Mouse (Mus musculus): ENCODE data around the gene Erp27. TPM values are rescaled to one million over a fixed set of nuclear protein-coding genes. Genes with fewer than 3 reads are reported as not detected.

Erp27 gene
- total and polyA plus RNA-seq, 3 experiments: 0.55 to 1.9 TPM; not detected in 1

DNA sequence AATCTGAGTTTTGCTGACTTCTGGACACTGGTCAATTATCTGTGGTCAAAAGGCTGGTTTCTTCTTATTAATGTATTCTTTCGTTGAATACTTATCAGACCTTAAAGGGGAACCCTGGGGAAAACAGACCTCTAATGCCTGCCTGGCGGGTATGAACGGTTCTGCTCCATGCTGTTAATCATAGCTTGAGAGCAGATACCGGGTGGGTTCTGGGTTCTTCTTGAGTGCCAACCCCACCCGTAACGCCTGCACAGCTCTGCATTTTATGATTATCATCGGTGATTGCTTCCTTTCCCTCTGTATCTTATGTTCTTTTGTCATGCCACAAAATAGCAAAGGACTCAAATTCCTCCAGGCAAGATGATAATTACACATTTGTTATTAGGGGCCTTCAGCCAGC is 12.1 kb upstream of the Erp27 start:
- no peaks in the 10 kb centered on the region for H3K9me3 ChIP-seq (replicated peaks; ENCODE audit: low read length)
- dilution Hi-C loops (cut with MboI; ENCODE audit: extremely low pct_ligation_motif_present, extremely low pct_unique_long_range_greater_than_20kb, low sequenced_read_pairs): no loop called here
- no peak overlapping the region for H3K4me3 ChIP-seq (replicated peaks in 1 of 3; ENCODE audit: low read depth in 2 of 3, low read length in 2 of 3, poor library complexity in 1 of 3)
- no peak overlapping the region for H3K4me2 ChIP-seq (ENCODE audit: insufficient read depth, low read depth, poor library complexity, severe bottlenecking)
- peaks cover 69% of the 10 kb centered on the region for H3K79me2 ChIP-seq (replicated peaks; ENCODE audit: control insufficient read depth, extremely low read depth, insufficient read depth, poor library complexity, severe bottlenecking)
- no peak overlapping the region for H3K9ac ChIP-seq (ENCODE audit: insufficient read depth, low read depth)
- peaks cover 21 to 54% of the 10 kb centered on the region in 2 experiments for H3K4me1 ChIP-seq (ENCODE audit: control insufficient read depth in 1 of 2, insufficient read depth in 2 of 2)
- in situ Hi-C loops (cut with MboI; ENCODE audit: low pct_ligation_motif_present, low pct_unique_long_range_greater_than_20kb, low sequenced_read_pairs): no loop called here
- no peaks in the 10 kb centered on the region for H3K27me3 ChIP-seq (replicated peaks)
- DNase-seq (ENCODE audit: extremely low read depth): no peak
- H3K36me3 ChIP-seq (replicated peaks in 1 of 2; ENCODE audit: control insufficient read depth in 1 of 2, insufficient read depth in 1 of 2, low read length in 1 of 2): peaks cover 66 to 78% of the 10 kb centered on the region in 2 experiments
- no peak overlapping the region for H3K27ac ChIP-seq (ENCODE audit: insufficient read depth, low read depth)
- TF ChIP-seq USF2 (conservative IDR thresholded peaks at IDR 0.05; ENCODE audit: low read depth, low read length) (no peak), GABPA (IDR thresholded peaks at IDR 0.05; ENCODE audit: insufficient replicate concordance, low read depth, low read length) (no peak), CHD1 (IDR thresholded peaks at IDR 0.05; ENCODE audit: low read depth, low read length) (no peak), MEF2A (IDR thresholded peaks at IDR 0.05; ENCODE audit: borderline replicate concordance, low read depth, low read length) (no peak), TBP (conservative IDR thresholded peaks at IDR 0.05; ENCODE audit: low read depth, low read length) (no peak), CTCF (conservative IDR thresholded peaks at IDR 0.05 in 1 of 2, IDR thresholded peaks at IDR 0.05 in 1 of 2; ENCODE audit: low read depth in 2 of 2, low read length in 2 of 2) (no peak), ZNF384 (IDR thresholded peaks at IDR 0.05; ENCODE audit: low read depth, low read length) (no peak), BHLHE40 (IDR thresholded peaks at IDR 0.05; ENCODE audit: low read depth, low read length) (no peak), ELF1 (IDR thresholded peaks at IDR 0.05; ENCODE audit: low read depth, low read length) (no peak), MAX (IDR thresholded peaks at IDR 0.05; ENCODE audit: low read length) (no peak)

- no peak for DNase-seq (ENCODE audit: extremely low read depth)
- in situ Hi-C loops (cut with MboI; ENCODE audit: low pct_ligation_motif_present, low pct_unique_long_range_greater_than_20kb, low sequenced_read_pairs): no loop called here
- no peaks in the 10 kb centered on the region for H3K27me3 ChIP-seq (replicated peaks)
- H3K79me2 ChIP-seq (replicated peaks; ENCODE audit: control insufficient read depth, extremely low read depth, insufficient read depth, poor library complexity, severe bottlenecking): peaks cover 48% of the 10 kb centered on the region
- peak overlapping the region; percentile 35 for H3K27ac ChIP-seq (ENCODE audit: insufficient read depth, low read depth)
- no peak overlapping the region for H3K4me3 ChIP-seq (replicated peaks in 1 of 3; ENCODE audit: low read depth in 2 of 3, low read length in 2 of 3, poor library complexity in 1 of 3)
- H3K4me1 ChIP-seq (ENCODE audit: control insufficient read depth in 1 of 2, insufficient read depth in 2 of 2): peaks cover 17 to 53% of the 10 kb centered on the region in 2 experiments
- H3K9me3 ChIP-seq (replicated peaks; ENCODE audit: low read length): no peaks in the 10 kb centered on the region
- H3K4me2 ChIP-seq (ENCODE audit: insufficient read depth, low read depth, poor library complexity, severe bottlenecking): peak overlapping the region; percentile 19; the same call in 1 of the 2 replicates
- no peak overlapping the region; the same call in 1 of the 2 replicates for H3K9ac ChIP-seq (ENCODE audit: insufficient read depth, low read depth)
- TF ChIP-seq TBP (conservative IDR thresholded peaks at IDR 0.05; ENCODE audit: low read depth, low read length) (no peak), EP300 (IDR thresholded peaks at IDR 0.05; ENCODE audit: low read length) (no peak), ZC3H11A (IDR thresholded peaks at IDR 0.05; ENCODE audit: low read depth, low read length) (no peak), POLR2A (IDR thresholded peaks at IDR 0.05; ENCODE audit: low read depth, low read length) (no peak), KAT2A (IDR thresholded peaks at IDR 0.05; ENCODE audit: insufficient replicate concordance, low read length) (no peak), MXI1 (IDR thresholded peaks at IDR 0.05; ENCODE audit: low read depth, low read length) (no peak), E2F4 (IDR thresholded peaks at IDR 0.05; ENCODE audit: insufficient replicate concordance, low read depth, low read length) (no peak), ZMIZ1 (IDR thresholded peaks at IDR 0.05; ENCODE audit: low read depth, low read length) (no peak), IRF4 (IDR thresholded peaks at IDR 0.05; ENCODE audit: low read depth, low read length) (no peak), USF2 (conservative IDR thresholded peaks at IDR 0.05; ENCODE audit: low read depth, low read length) (no peak), TCF12 (IDR thresholded peaks at IDR 0.05; ENCODE audit: low read depth, low read length) (no peak), BHLHE40 (IDR thresholded peaks at IDR 0.05; ENCODE audit: low read depth, low read length) (no peak), CHD1 (IDR thresholded peaks at IDR 0.05; ENCODE audit: low read depth, low read length) (no peak), GABPA (IDR thresholded peaks at IDR 0.05; ENCODE audit: insufficient replicate concordance, low read depth, low read length) (no peak)
- dilution Hi-C loops (cut with MboI; ENCODE audit: extremely low pct_ligation_motif_present, extremely low pct_unique_long_range_greater_than_20kb, low sequenced_read_pairs): no loop called here
- peaks cover 86 to 97% of the 10 kb centered on the region in 2 experiments for H3K36me3 ChIP-seq (replicated peaks in 1 of 2; ENCODE audit: control insufficient read depth in 1 of 2, insufficient read depth in 1 of 2, low read length in 1 of 2)
Measured at GRCm38 (mm10) chr6:136931246-136931645, 9.3 kb upstream of the Erp27 start.

All from CH12.LX (cell line).